ENCODE assay signal across 10 mouse cellular contexts in genomic region chr1:178241884-178242508, GRCm38 (mm10). TPM values are rescaled to one million over a fixed set of nuclear protein-coding genes. Genes with fewer than 3 reads are reported as not detected.
DNase-seq lines count a peak whose midpoint lies in the region; ATAC-seq and TF ChIP-seq lines count a peak whose summit lies in the region.
"Had no signal": no experiment of that assay in that cellular context is flagged by ENCODE, and none has a peak within 500 bp of the region (broad histone marks: within the 10 kb centered on the region; RNA-seq: fewer than 3 reads in every experiment).

No protein-coding gene starts in this region.

- H3K27ac ChIP-seq in cerebellum, adult 2 months (ENCODE audit: insufficient read depth, low read length): no peak overlapping the region
- no peak overlapping the region for H3K27ac ChIP-seq in hindbrain, embryonic 11.5 days (ENCODE audit: low read depth, low read length)
- H3K27ac ChIP-seq: midbrain, embryonic 12.5 days had no signal

- H3K4me2 ChIP-seq in hindbrain, embryonic 11.5 days (replicated peaks; ENCODE audit: low read depth, low read length): no peak overlapping the region
- H3K4me2 ChIP-seq: midbrain, embryonic 12.5 days had no signal

- H3K27me3 ChIP-seq in cerebellum, adult 2 months (ENCODE audit: control insufficient read depth, insufficient read depth, low read length): no peaks in the 10 kb centered on the region
- H3K27me3 ChIP-seq in hindbrain, embryonic 11.5 days (ENCODE audit: control insufficient read depth, insufficient read depth, low read length): no peaks in the 10 kb centered on the region
- H3K27me3 ChIP-seq: midbrain, embryonic 12.5 days had no signal

- no peaks in the 10 kb centered on the region for H3K4me1 ChIP-seq in cerebellum, adult 2 months (ENCODE audit: control insufficient read depth, insufficient read depth, low read length)
- no peaks in the 10 kb centered on the region for H3K4me1 ChIP-seq in hindbrain, embryonic 11.5 days (replicated peaks; ENCODE audit: control insufficient read depth, insufficient read depth, low read length)
- H3K4me1 ChIP-seq: midbrain, embryonic 12.5 days had no signal

- WGBS in cerebellum, adult 2 months: 94% methylated on average over 1 of the region's 1 CpGs
- WGBS in hindbrain, embryonic 11.5 days: 96% methylated on average over 1 of the region's 1 CpGs

- no peak for DNase-seq in cerebellum, adult 2 months
- no peak for DNase-seq in cerebellum, postnatal 25 days
- peak; percentile 3 for DNase-seq in spleen, adult 12 weeks (ENCODE audit: low spot score)
- no peak for DNase-seq in spleen, postnatal 14 days (ENCODE audit: low spot score in 2 of 2)
- peak; percentile 35 for DNase-seq in thymus, postnatal 14 days
- no peak for DNase-seq in left cerebral cortex, adult 18-20 months (ENCODE audit: low spot score in 2 of 2)
- DNase-seq in hindbrain, embryonic 11.5 days (ENCODE audit: low spot score): no peak
- DNase-seq: heart, adult 11 months had no signal

- no peaks in the 10 kb centered on the region for H3K36me3 ChIP-seq in hindbrain, embryonic 11.5 days (ENCODE audit: control insufficient read depth, insufficient read depth, low read length)

- no peak overlapping the region for H3K9ac ChIP-seq in hindbrain, embryonic 11.5 days (ENCODE audit: low read depth, low read length)
- H3K9ac ChIP-seq: midbrain, embryonic 12.5 days had no signal

- no peaks in the 10 kb centered on the region for H3K9me3 ChIP-seq in hindbrain, embryonic 11.5 days (ENCODE audit: control insufficient read depth, low read length)
- H3K9me3 ChIP-seq: midbrain, embryonic 12.5 days had no signal

- ATAC-seq in granulocyte monocyte progenitor cell, adult 5-6 weeks (replicated peaks; ENCODE audit: poor library complexity, severe bottlenecking): peak; percentile 79
- no peak for ATAC-seq in hindbrain, embryonic 11.5 days (ENCODE audit: low FRiP score)

- 0 out of 2 replicates have a peak, but pooled peaks have one; percentile 28 for TF ChIP-seq CTCF in cerebellum, adult 2 months (IDR thresholded peaks at IDR 0.05; ENCODE audit: borderline replicate concordance, insufficient read depth, low read depth, low read length)

- no peak overlapping the region for H3K4me3 ChIP-seq in cerebellum, adult 2 months (replicated peaks; ENCODE audit: insufficient read depth, low read depth, low read length)
- no peak overlapping the region for H3K4me3 ChIP-seq in hindbrain, embryonic 11.5 days (ENCODE audit: low read depth, low read length)
- H3K4me3 ChIP-seq: midbrain, embryonic 12.5 days had no signal

- TF ChIP-seq POLR2A in cerebellum, adult 2 months (IDR thresholded peaks at IDR 0.05; ENCODE audit: borderline replicate concordance, insufficient read depth, low read length): no peak

RNA-seq across cellular contexts. Expression of gene Desi2, which starts 54.8 kb away (rescaled TPM):
- polyA plus RNA-seq in cerebellum, adult 2 months (2012; rRNA removed): 12.5 and 12.6 TPM in 2 replicates
- 10.1 and 15.7 TPM in 2 replicates for total RNA-seq in granulocyte monocyte progenitor cell, adult 5-6 weeks (2014; fragmentation: Nextera tagmentation)
- 15.0 and 17.9 TPM in 2 replicates for total RNA-seq in granulocyte monocyte progenitor cell, adult 5-6 weeks (2017)
- 10 to 100 TPM; 16.4 to 18.3 TPM for total RNA-seq in left cerebral cortex, adult 18-20 months (2021)
- polyA plus RNA-seq in hindbrain, embryonic 11.5 days (2014; fragmentation: Nextera tagmentation; extraction: Ambion mirVana): 15.9 and 18.2 TPM in 2 replicates

Comparison
In these comparisons a context has a peak if more than half of its experiments do, and no peak if none do; other contexts are left out.
1. DNase-seq: peak in spleen, adult 12 weeks (single experiment) and thymus, postnatal 14 days (single experiment); none in cerebellum, adult 2 months (0 of 2), cerebellum, postnatal 25 days (0 of 2), spleen, postnatal 14 days (0 of 2), left cerebral cortex, adult 18-20 months (0 of 2) and hindbrain, embryonic 11.5 days (single experiment).